Mouse (Mus musculus) midbrain, embryonic 11.5 days (tissue): ENCODE data around the gene Dst. TPM values are rescaled to one million over a fixed set of nuclear protein-coding genes. Genes with fewer than 3 reads are reported as not detected.

Experiments
- ATAC-seq: fragments of 200-750 bp; cut with Nextera tagmentation; 2 replicates; pipeline ENCODE4 v1.8.0; 2017; ENCODE audit warnings: moderate TSS enrichment, moderate library complexity; ENCODE audit not compliant: low FRiP score
- DNase-seq: peaks from one replicate; pipeline ENCODE4 v3.0.0; 2015; ENCODE audit warnings: low spot score; ENCODE audit errors: missing footprints
- H3K27ac ChIP-seq: fragments of 300-500 bp; sonication (generic); 2 replicates; pipeline ENCODE4 v1.5.1; 2014; ENCODE audit warnings: low read depth, low read length
- H3K27me3 ChIP-seq: fragments of 300-500 bp; sonication (generic); 2 replicates; pipeline ENCODE4 v1.6.1; 2014; ENCODE audit warnings: mild to moderate bottlenecking, low read length, moderate library complexity, mixed read lengths; ENCODE audit not compliant: control insufficient read depth, insufficient read depth
- H3K36me3 ChIP-seq: fragments of 300-500 bp; sonication (generic); 2 replicates; pipeline ENCODE4 v1.6.1; 2014; ENCODE audit warnings: mild to moderate bottlenecking, low read length, moderate library complexity, mixed read lengths; ENCODE audit not compliant: control insufficient read depth, insufficient read depth
- H3K4me1 ChIP-seq: fragments of 300-500 bp; sonication (generic); 2 replicates; pipeline ENCODE4 v1.6.1; 2014; ENCODE audit warnings: low read length; ENCODE audit not compliant: control insufficient read depth, insufficient read depth
- H3K4me2 ChIP-seq: fragments of 300-500 bp; sonication (generic); 2 replicates; pipeline ENCODE4 v1.6.1; 2014; ENCODE audit warnings: mild to moderate bottlenecking, moderate library complexity
- H3K4me3 ChIP-seq: fragments of 300-500 bp; sonication (generic); 2 replicates; pipeline ENCODE4 v1.5.1; 2014; ENCODE audit warnings: low read depth, low read length
- H3K9ac ChIP-seq: fragments of 300-500 bp; sonication (generic); 2 replicates; pipeline ENCODE4 v1.6.1; 2014; ENCODE audit warnings: low read length
- H3K9me3 ChIP-seq: fragments of 300-500 bp; sonication (generic); 2 replicates; pipeline ENCODE4 v1.6.1; 2016; ENCODE audit warnings: low read length; ENCODE audit not compliant: control insufficient read depth
- WGBS: fragments of 180-500 bp; shearing (Covaris S2); extraction: QIAGEN DNeasy Blood & Tissue Kit; methylation state at CpG from one replicate; pipeline ENCODE4 v1.1.7; 2014; 5-methylcytosine and 5-hydroxymethylcytosine counted together
- polyA plus RNA-seq: library from polyadenylated mRNA; unstranded; fragments of >200 nt; fragmentation: Nextera tagmentation; extraction: Ambion mirVana; gene quantifications from 2 replicates; pipeline ENCODE4 v1.2.1, GENCODE M21; 2014

The Dst gene
- polyA plus RNA-seq, 1 experiment from 2014 or later = 33.3 TPM

DNA sequence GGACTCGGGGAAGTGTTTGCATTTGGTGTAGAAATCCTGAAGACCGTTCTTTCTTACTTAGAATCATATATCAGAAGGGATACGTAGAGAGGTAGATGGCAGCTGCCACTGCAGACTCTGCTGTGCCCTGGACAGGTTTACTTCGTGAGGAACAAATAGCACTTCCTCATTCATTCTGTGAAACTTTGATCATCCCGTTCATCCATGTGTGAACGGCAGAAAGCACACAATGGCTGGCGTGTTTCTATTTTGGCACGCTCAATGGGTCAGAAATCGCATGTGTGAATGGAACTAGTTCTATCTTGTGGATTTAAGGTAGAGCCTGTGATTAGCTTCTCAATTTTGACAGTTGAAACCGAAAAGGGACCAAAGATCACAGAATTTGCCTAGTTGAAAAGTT lies 222.8 kb downstream of the Dst start:
- Histone ChIP-seq H3K4me3 (no peak overlapping the region), H3K4me1 (no peaks in the 10 kb centered on the region), H3K36me3 (no peaks in the 10 kb centered on the region), H3K9ac (no peak overlapping the region), H3K4me2 (no peak overlapping the region), H3K27me3 (no peaks in the 10 kb centered on the region), H3K9me3 (no peaks in the 10 kb centered on the region), H3K27ac (no peak overlapping the region)
- ATAC-seq (no peak), DNase-seq (no peak)
- 59% methylated on average over 10 of the region's 10 CpGs for WGBS

DNA sequence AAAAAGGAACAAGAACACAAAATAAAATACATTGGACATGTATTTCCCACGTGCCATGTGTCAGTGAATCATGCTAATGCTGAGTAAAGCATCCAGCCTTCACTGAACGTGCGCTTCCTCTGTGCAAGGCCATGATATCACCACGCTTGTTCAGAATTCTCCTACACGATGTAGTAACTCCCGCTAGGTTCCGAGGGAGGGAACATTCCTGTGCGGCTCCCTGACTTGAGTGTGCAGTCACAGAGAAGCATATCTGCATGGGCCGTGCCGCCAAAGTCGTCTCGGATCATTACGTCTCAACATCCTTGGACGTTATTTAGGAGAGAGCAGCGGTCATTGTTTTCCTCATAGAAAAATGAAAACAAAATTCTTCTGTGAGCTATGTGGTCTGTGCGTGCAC lies 224.8 kb downstream of the Dst start:
- 87% methylated on average over 16 of the region's 16 CpGs for WGBS
- Histone ChIP-seq H3K9me3 (no peaks in the 10 kb centered on the region), H3K27me3 (no peaks in the 10 kb centered on the region), H3K4me2 (no peak overlapping the region), H3K9ac (no peak overlapping the region), H3K4me1 (no peaks in the 10 kb centered on the region), H3K27ac (no peak overlapping the region), H3K36me3 (no peaks in the 10 kb centered on the region), H3K4me3 (no peak overlapping the region)
- no peak for ATAC-seq
- no peak for DNase-seq

DNA sequence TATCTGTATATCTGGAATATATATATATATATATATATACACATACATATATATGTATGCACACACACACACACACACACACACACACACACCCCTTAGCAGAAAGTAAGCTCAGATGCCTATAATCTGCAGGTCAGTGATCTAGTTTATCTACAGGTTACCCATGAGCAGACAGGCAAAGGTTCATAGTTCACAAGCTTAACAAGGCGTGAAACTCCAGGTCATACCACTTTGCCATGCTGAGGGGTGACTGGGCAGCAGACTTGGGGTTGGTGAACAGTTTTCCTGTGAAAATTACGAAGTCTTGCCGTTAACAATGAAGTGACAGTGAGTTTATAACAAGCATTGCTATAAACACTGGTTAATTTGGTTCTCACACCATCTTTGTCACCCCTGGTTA lies 227.5 kb downstream of the Dst start:
- DNase-seq = no peak
- 93% methylated on average over 3 of the region's 3 CpGs for WGBS

DNA sequence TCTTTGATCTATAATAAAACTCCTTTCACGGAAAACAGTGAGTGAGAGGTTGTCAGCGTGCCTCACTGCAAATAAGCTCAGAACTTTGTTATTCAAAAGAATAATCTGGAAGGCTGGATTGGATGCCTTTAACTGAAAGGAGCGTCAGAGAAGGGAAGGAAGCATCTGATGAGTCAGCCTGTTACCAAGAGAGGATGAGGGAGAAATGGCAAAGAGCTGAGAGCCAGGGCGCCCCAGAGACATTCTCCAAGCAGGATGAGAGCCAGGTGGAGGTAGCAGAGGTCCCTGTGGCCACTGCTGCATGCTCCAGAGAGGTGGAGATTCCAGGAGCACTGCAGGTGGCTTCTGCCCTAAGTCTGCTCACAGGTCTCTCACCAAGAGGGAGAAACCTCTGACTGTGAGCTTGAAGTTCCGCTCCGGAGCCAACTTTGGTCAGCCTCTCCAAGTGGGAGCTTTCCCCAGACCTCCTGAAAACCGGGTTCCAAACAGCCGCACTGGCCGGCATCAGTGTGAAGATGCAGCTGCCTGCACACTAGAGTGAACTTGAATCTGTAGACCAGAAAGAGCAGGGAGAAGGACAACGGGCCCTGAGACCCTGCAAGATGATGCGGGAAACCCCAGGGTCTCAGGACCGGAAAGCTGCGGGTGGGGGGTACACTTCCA lies 231.3 kb downstream of the Dst start:
- WGBS = 67% methylated on average over 13 of the region's 13 CpGs
- H3K36me3 ChIP-seq = no peaks in the 10 kb centered on the region
- ATAC-seq = no peak
- no peaks in the 10 kb centered on the region for H3K9me3 ChIP-seq
- no peak overlapping the region for H3K27ac ChIP-seq
- no peak overlapping the region for H3K4me3 ChIP-seq
- H3K9ac ChIP-seq = no peak overlapping the region
- no peak for DNase-seq
- no peak overlapping the region for H3K4me2 ChIP-seq
- no peaks in the 10 kb centered on the region for H3K27me3 ChIP-seq
- H3K4me1 ChIP-seq = no peaks in the 10 kb centered on the region

More for the DNA sequence above, 227.5 kb downstream of the Dst start:
- no peaks in the 10 kb centered on the region for H3K4me1 ChIP-seq
- H3K9me3 ChIP-seq = no peaks in the 10 kb centered on the region
- H3K36me3 ChIP-seq = no peaks in the 10 kb centered on the region
- H3K4me3 ChIP-seq = no peak overlapping the region
- no peak overlapping the region for H3K9ac ChIP-seq
- H3K27ac ChIP-seq = no peak overlapping the region
- H3K27me3 ChIP-seq = no peaks in the 10 kb centered on the region
- no peak overlapping the region for H3K4me2 ChIP-seq
- no peak for ATAC-seq

DNA sequence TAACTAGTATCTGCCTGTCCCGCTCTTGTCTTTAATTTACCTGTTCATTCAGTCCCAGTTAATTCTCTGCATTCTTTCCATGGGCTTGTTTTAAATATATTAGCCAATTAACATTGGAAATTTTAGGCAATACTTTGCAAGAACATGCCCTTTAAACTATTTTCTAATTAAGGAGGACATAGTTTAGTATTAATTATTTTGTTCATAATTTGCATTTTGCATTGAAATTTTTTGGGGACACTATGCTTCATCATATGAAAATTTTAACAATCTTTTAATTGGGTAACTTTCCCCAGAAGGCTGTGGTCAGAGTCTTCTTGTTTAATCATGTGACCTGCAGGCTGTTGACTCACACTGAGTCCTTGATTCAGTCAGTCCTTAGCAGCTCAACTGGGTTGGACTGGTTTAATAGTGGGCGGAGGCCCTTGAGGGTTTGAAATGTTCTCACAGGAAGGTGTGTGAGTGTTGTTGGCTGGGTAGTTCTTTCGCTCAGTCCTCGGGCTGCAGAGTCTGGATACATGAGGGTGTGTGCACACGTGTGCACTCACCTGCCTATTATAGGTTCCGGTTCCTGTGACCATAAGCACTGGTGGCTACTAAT lies 231.9 kb downstream of the Dst start:
- H3K4me3 ChIP-seq = no peak overlapping the region
- no peak for ATAC-seq
- DNase-seq = no peak
- no peaks in the 10 kb centered on the region for H3K9me3 ChIP-seq
- no peak overlapping the region for H3K9ac ChIP-seq
- no peaks in the 10 kb centered on the region for H3K4me1 ChIP-seq
- H3K27ac ChIP-seq = no peak overlapping the region
- H3K36me3 ChIP-seq = no peaks in the 10 kb centered on the region
- H3K4me2 ChIP-seq = no peak overlapping the region
- 85% methylated on average over 6 of the region's 6 CpGs for WGBS
- H3K27me3 ChIP-seq = no peaks in the 10 kb centered on the region

DNA sequence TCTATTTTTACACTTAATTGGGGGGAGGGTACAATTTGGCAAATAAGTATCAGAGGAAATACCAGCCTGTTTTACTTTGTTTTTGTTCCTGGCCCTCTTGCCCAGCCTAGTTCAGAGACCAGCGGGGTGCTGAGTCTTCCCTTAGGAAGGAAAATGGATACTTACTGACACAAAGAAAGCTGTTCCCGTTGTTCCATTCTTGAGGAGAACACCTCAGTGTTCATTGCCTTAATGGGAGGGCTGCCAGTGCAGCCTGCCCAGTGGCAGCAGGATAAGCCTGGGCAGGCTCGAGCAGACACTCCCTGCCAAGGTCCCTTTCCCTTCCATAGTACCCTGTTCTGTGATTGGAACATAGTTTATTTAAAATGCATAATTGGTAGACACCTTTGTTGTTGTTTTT lies 232.7 kb downstream of the Dst start:
- no peaks in the 10 kb centered on the region for H3K4me1 ChIP-seq
- 53% methylated on average over 3 of the region's 3 CpGs for WGBS
- H3K4me2 ChIP-seq = no peak overlapping the region
- ATAC-seq = no peak
- H3K36me3 ChIP-seq = no peaks in the 10 kb centered on the region
- no peak overlapping the region for H3K9ac ChIP-seq
- H3K9me3 ChIP-seq = no peaks in the 10 kb centered on the region
- no peak for DNase-seq
- H3K4me3 ChIP-seq = no peak overlapping the region
- H3K27ac ChIP-seq = no peak overlapping the region
- H3K27me3 ChIP-seq = no peaks in the 10 kb centered on the region

DNA sequence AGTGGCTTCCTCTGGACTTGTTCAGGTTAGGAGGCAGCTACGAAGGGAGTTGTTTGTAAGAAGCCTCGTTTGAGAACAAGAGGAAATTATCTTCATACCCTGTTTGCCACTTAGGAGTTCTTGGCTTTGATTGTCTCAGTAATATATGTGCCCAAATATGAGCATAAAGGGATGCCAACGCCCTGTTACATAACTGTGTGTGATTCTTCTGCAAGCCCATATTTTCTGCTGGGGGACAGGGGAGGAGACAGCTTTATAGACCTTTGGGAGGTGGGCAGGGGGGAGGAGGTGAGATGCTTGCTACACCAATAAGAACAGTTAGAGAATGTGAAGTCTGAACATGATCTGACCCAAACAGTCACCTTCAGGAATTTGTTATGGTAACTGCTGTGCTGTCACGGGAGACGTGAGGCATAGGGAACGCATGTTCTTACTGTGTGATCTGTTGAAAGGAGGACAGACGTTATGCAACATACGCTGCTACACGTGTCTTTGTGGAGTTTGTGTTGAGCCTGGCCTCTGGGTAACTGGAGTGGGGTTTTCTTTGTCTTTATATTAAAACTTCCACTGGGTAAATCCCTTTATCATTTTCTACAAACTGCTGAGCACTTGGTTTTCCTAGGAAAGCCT lies 235.0 kb downstream of the Dst start:
- Histone ChIP-seq H3K4me3 (no peak overlapping the region), H3K4me1 (no peaks in the 10 kb centered on the region), H3K27me3 (no peaks in the 10 kb centered on the region), H3K27ac (no peak overlapping the region), H3K9ac (no peak overlapping the region), H3K4me2 (no peak overlapping the region), H3K36me3 (no peaks in the 10 kb centered on the region), H3K9me3 (no peaks in the 10 kb centered on the region)
- ATAC-seq = no peak
- DNase-seq = no peak
- WGBS = 62% methylated on average over 9 of the region's 9 CpGs

DNA sequence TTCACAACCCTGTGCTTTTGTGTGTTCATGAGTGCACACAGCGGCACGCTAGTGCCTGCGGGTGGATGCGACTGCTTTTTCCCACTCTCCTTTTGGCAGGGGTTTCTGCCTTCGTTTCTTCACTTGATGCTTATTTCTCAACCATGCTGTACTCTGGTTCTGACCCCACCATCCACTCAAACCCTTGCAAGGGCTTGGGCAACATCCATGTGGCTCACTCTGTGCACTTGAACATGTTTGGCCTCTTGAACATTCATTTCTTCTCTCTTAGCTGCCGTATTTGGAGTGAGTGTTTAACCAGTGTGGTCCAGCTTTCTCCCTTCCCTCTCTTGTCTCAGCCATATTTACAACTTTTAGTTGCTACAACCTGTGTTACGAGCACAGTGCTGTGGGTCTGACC lies 236.8 kb downstream of the Dst start:
- no peak overlapping the region for H3K4me3 ChIP-seq
- H3K4me2 ChIP-seq = no peak overlapping the region
- no peak overlapping the region for H3K27ac ChIP-seq
- H3K4me1 ChIP-seq = no peaks in the 10 kb centered on the region
- ATAC-seq (no peak), DNase-seq (no peak)
- 90% methylated on average over 7 of the region's 7 CpGs for WGBS
- H3K27me3 ChIP-seq = no peaks in the 10 kb centered on the region
- no peak overlapping the region for H3K9ac ChIP-seq
- no peaks in the 10 kb centered on the region for H3K36me3 ChIP-seq
- no peaks in the 10 kb centered on the region for H3K9me3 ChIP-seq

DNA sequence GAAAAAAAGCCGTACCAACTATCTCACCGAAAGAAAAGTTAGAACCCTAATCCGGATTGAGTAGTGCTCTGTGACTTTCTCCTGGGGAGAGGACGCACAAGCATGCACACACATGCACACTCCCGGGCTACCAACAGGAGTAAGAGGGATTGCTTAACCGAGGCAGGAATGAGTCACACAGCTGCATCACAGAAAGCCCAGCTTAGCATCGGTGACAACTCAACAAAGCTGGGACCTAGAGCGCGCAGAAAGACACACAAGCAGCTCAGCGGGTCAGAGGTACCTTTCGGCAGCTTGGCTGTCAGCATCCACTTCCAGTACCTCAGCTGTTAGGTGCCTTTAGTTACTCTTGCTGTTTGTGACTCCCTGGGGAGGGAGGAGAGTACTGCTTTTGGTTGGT lies 240.0 kb downstream of the Dst start:
- no peaks in the 10 kb centered on the region for H3K9me3 ChIP-seq
- no peak overlapping the region for H3K27ac ChIP-seq
- no peak overlapping the region for H3K4me2 ChIP-seq
- ATAC-seq = no peak
- no peaks in the 10 kb centered on the region for H3K4me1 ChIP-seq
- H3K9ac ChIP-seq = no peak overlapping the region
- H3K4me3 ChIP-seq = no peak overlapping the region
- H3K27me3 ChIP-seq = no peaks in the 10 kb centered on the region
- WGBS = 94% methylated on average over 11 of the region's 11 CpGs
- no peak for DNase-seq
- no peaks in the 10 kb centered on the region for H3K36me3 ChIP-seq
